8 mouse cellular contexts compared by ENCODE assay signal in the genomic region with DNA sequence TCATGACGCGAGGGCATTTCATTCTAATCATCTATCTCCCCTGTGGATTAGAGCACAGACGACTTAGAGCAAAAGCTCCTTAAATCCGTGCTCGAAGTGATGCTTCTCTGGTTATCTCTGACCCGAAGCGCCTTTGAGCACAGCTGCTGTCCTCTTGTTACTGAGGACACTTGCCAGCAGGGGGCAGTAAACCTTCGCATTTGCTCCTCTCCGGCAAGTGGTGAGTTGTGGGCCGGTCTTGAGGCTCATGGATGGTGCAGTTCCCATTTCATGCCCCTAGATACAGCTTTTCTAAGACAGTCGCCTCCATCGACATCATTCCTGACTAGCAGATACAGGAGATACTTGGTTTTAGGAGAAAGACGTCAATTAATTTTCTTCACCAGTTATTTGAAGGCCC. TPM values are rescaled to one million over a fixed set of nuclear protein-coding genes. Genes with fewer than 3 reads are reported as not detected.
A peak's percentile ranks its signal among the peaks of the same experiment; 100 is the strongest.
DNase-seq lines count a peak whose midpoint lies in the region; ATAC-seq and TF ChIP-seq lines count a peak whose summit lies in the region.
"Had no signal": no experiment of that assay in that cellular context is flagged by ENCODE, and none has a peak within 500 bp of the region (broad histone marks: within the 10 kb centered on the region; RNA-seq: fewer than 3 reads in every experiment).

No protein-coding gene starts in this region.

- H3K4me1 ChIP-seq in forebrain, embryonic 11.5 days (replicated peaks; ENCODE audit: control insufficient read depth, insufficient read depth, low read length) = no peaks in the 10 kb centered on the region
- no peaks in the 10 kb centered on the region for H3K4me1 ChIP-seq in hindbrain, embryonic 11.5 days (replicated peaks; ENCODE audit: control insufficient read depth, insufficient read depth, low read length)
- H3K4me1 ChIP-seq: liver, embryonic 13.5 days had no signal

- no peaks in the 10 kb centered on the region for H3K36me3 ChIP-seq in forebrain, embryonic 11.5 days (ENCODE audit: control insufficient read depth, insufficient read depth, low read length)
- no peaks in the 10 kb centered on the region for H3K36me3 ChIP-seq in hindbrain, embryonic 11.5 days (ENCODE audit: control insufficient read depth, insufficient read depth, low read length)
- H3K36me3 ChIP-seq: liver, embryonic 13.5 days had no signal

- H3K27ac ChIP-seq in forebrain, embryonic 11.5 days (ENCODE audit: low read depth, low read length) = no peak overlapping the region
- H3K27ac ChIP-seq in hindbrain, embryonic 11.5 days (ENCODE audit: low read depth, low read length) = no peak overlapping the region
- H3K27ac ChIP-seq: liver, embryonic 13.5 days had no signal

- no peak for TF ChIP-seq POLR2A in brain, embryonic 14.5 days (IDR thresholded peaks at IDR 0.05; ENCODE audit: borderline replicate concordance, extremely low read depth, insufficient read depth, insufficient read length, poor library complexity, severe bottlenecking)

- H3K4me2 ChIP-seq in forebrain, embryonic 11.5 days (ENCODE audit: low read depth, low read length, severe bottlenecking) = no peak overlapping the region
- no peak overlapping the region for H3K4me2 ChIP-seq in hindbrain, embryonic 11.5 days (replicated peaks; ENCODE audit: low read depth, low read length)
- H3K4me2 ChIP-seq: liver, embryonic 13.5 days had no signal

- H3K9ac ChIP-seq in forebrain, embryonic 11.5 days (ENCODE audit: low read length) = no peak overlapping the region
- H3K9ac ChIP-seq in hindbrain, embryonic 11.5 days (ENCODE audit: low read depth, low read length) = no peak overlapping the region
- H3K9ac ChIP-seq: liver, embryonic 13.5 days had no signal

- TF ChIP-seq CTCF in brain, embryonic 14.5 days (IDR thresholded peaks at IDR 0.05; ENCODE audit: borderline replicate concordance, extremely low read depth, insufficient read depth, insufficient read length) = peak; percentile 85

- peak; percentile 74 for ATAC-seq in forebrain, embryonic 11.5 days (replicated peaks; ENCODE audit: low FRiP score)
- peak; percentile 65 for ATAC-seq in hindbrain, embryonic 11.5 days (ENCODE audit: low FRiP score)

- H3K27me3 ChIP-seq in forebrain, embryonic 11.5 days (ENCODE audit: control insufficient read depth, insufficient read depth, low read length) = no peaks in the 10 kb centered on the region
- H3K27me3 ChIP-seq in hindbrain, embryonic 11.5 days (ENCODE audit: control insufficient read depth, insufficient read depth, low read length) = no peaks in the 10 kb centered on the region
- H3K27me3 ChIP-seq: liver, embryonic 13.5 days had no signal

- H3K9me3 ChIP-seq in forebrain, embryonic 11.5 days (ENCODE audit: control insufficient read depth, low read length) = no peaks in the 10 kb centered on the region
- no peaks in the 10 kb centered on the region for H3K9me3 ChIP-seq in hindbrain, embryonic 11.5 days (ENCODE audit: control insufficient read depth, low read length)
- H3K9me3 ChIP-seq: liver, embryonic 13.5 days had no signal

- 20% methylated on average over 13 of the region's 13 CpGs for WGBS in forebrain, embryonic 11.5 days
- 24% methylated on average over 13 of the region's 13 CpGs for WGBS in hindbrain, embryonic 11.5 days

- DNase-seq in NIH3T3 (ENCODE audit: low read depth) = peak; percentile 70
- DNase-seq in brain, embryonic 14.5 days (ENCODE audit: low read depth) = peak; percentile 92
- DNase-seq in forebrain, embryonic 11.5 days (ENCODE audit: low spot score) = peak; percentile 89
- DNase-seq in hindbrain, embryonic 11.5 days (ENCODE audit: low spot score) = peak; percentile 89
- peak; percentile 66 to 90 for DNase-seq in layer of hippocampus, postnatal 25 days (ENCODE audit: extremely low spot score in 1 of 2, low spot score in 1 of 2)
- DNase-seq in mesoderm, embryonic 11.5 days (ENCODE audit: low read depth, low spot score) = peak; percentile 85
- peak; percentile 57 to 71 for DNase-seq in right cerebral cortex, postnatal 36 days (ENCODE audit: low spot score in 2 of 2)
- DNase-seq: liver, embryonic 13.5 days had no signal

- no peak overlapping the region for H3K4me3 ChIP-seq in forebrain, embryonic 11.5 days (ENCODE audit: low read depth, low read length)
- H3K4me3 ChIP-seq in hindbrain, embryonic 11.5 days (ENCODE audit: low read depth, low read length) = no peak overlapping the region
- H3K4me3 ChIP-seq: liver, embryonic 13.5 days had no signal

RNA-seq across cellular contexts. Expression of gene Gm11042, which starts 16.8 kb away (rescaled TPM):
- not detected in 2 replicates for polyA plus RNA-seq in brain, embryonic 14.5 days (2012; rRNA removed)
- not detected in 2 replicates for polyA plus RNA-seq in forebrain, embryonic 11.5 days (2014; fragmentation: Nextera tagmentation; extraction: Ambion mirVana)
- not detected in 2 replicates for polyA plus RNA-seq in hindbrain, embryonic 11.5 days (2014; fragmentation: Nextera tagmentation; extraction: Ambion mirVana)
- not detected for total RNA-seq in layer of hippocampus, postnatal 25 days (2021)
- polyA plus RNA-seq: liver, embryonic 13.5 days had no signal
